Mouse (Mus musculus) cerebellum, postnatal 25 days (tissue): Measurements from ENCODE around the gene Sept9.

Experiments
- DNase-seq, 2 experiments: peaks; one replicate each; pipeline ENCODE4 v3.0.0; 2021; ENCODE audit warnings: mixed read lengths in 2 of 2

Gene Sept9

DNA sequence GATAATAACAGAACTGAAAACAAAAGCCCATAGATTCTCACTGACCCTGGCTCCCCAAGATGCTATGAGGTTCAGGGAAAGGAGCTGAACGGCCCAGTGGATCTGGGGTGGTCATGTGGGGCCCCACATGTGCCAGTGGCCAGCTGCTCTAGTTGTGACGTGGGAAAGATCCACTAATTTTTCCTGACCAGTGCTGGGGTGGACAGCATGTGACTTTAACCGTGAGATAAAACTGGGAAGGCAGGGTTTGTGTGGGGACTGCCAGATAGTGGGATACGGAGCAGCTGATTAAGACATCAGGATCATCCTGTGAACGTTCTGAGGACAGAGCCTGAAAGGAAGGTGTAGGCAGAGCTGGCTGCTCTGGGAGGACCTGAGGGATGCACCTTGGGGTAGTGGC is 48.1 kb downstream of the Sept9 start:
- no peak for DNase-seq

DNA sequence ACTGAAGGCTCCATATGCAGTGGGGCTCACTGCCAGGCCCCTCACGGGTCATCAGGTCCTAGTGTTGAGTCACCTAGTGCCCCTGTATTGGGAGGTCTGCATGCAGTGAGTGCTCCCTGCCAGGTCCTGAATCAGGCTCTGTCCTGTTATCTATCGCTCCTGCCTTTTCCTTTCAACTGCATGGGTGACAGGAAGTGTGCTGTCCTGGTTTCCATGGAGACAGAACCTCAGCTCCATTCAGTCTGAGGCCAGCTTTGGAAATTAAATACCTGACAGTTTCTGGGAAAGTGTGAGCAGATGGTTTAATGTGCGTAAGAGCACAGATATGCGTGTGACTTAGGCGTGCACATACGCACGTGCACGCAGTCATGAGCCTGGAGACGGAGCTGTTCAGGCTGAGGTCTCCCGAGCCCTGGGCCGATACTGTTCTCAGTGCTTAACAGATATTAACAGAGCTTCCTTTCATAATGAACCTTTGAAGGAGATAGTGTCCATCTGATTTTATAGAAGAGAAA is 49.3 kb downstream of the Sept9 start:
- DNase-seq, result no peak

DNA sequence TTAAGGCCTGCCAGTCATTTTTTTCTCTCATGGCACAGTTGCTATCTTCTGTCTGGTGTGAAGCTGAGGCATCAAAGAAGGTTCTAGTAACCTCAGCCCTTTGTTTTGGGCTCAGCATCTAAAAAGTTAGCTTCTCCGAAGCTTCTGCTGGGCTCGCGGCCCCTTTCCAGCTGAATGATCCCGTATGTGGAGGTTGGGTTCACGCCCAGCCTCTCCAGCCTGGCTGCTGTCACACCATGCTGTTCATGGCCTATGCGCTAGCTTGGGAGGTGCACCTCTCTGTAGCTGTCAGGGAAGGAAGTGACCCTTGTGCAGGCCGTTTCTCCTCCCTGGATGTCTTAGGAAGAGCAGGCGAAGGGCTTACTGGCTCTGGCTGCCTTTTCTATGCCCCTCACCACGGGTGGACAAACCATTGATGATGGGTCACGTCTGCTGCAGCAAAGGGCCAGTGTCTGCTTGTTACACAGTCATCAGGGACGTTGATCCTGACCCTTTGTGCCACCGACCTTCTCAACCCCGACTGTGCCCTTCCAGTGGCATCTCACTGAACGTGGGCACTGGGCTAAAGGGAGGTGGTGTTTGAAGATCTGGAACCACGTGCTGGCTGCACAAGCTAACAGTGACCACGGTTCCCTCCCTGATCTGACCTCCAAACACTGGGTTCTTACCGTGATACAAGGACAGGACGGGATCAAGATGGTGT is 50.0 kb downstream of the Sept9 start:
- DNase-seq, result no peak

DNA sequence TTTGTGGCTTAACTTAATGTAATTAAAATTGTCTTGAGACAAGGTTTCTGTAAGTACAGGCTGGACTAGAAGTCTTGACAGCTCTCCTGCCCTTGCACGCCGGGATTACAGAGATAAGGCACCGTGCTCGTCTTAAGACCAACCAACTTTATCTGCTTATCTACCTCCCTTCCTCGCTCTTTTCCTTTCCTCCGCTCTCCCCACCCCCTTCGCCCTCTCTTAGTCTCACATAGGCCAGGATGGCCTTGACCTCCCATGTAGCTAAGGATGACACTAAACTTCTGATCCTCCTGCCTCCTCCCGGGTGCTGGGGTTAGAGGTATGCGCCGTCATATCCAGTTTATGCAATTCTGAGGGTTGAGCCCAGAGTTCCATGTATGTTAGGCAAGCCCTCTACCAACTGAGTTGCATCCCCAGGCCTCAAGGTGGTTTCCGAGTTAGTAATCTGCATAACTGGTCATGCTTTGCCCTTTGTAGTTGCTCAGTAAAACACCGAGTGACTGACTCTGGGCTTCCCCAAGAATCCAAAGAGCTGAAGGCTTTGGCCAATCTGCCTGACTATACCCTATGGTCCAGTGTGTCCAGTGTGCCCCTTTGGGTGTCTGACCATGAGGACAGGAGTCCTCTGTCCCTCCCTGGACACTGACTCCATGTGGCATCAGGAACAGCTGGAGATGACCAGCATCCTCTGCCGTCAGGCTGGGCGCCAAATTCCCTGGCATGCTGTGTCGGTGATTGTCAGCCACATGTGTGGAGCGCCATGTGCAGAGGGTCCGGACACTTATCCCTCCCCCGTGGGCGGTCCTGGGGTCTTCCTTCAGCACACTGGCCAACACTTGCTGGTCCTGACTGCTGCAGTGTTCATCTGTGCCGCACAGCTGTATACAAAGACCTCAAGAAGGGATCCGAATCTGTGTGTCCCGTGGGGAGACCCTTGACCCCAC is 50.8 kb downstream of the Sept9 start:
- DNase-seq, result no peak

DNA sequence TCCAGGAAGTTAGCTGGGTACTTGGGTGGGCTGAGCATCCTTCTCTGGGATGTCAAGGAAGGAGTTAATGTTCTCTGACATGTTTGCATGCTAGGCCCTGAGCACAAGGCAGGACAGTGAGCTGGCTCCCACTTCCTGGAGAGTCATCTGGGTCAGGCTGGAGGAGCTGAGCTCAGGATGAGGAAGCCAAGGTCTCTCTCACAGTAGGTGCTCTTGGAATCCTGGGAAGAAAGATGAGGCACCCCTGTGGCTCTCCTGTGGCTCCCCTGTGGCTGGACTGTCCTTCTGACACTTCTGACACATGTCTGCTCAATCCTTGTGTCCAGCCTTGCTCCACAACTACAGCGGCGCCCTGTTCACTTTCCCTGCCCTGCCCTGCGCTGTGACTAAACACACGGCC is 52.3 kb downstream of the Sept9 start:
- no peak for DNase-seq

DNA sequence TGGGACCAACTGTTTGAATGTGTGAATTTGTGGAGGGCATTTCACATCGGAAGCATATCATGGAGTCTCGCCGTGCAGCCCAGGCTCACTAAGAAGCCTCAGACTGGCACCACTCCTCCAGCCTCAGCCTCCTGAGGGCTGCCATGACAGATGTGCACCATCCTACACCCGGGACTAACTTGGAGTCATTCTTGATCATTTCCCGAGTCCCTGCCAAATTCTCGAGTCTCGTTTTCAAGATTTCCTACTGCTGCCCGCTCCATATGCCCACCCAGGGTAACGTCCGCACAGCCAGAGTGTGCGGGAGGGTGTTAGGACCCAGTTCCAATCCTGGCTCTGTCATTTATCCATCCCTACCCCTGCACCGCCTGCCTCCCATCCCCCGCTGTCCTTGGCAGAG is 53.4 kb downstream of the Sept9 start:
- DNase-seq, result no peak

DNA sequence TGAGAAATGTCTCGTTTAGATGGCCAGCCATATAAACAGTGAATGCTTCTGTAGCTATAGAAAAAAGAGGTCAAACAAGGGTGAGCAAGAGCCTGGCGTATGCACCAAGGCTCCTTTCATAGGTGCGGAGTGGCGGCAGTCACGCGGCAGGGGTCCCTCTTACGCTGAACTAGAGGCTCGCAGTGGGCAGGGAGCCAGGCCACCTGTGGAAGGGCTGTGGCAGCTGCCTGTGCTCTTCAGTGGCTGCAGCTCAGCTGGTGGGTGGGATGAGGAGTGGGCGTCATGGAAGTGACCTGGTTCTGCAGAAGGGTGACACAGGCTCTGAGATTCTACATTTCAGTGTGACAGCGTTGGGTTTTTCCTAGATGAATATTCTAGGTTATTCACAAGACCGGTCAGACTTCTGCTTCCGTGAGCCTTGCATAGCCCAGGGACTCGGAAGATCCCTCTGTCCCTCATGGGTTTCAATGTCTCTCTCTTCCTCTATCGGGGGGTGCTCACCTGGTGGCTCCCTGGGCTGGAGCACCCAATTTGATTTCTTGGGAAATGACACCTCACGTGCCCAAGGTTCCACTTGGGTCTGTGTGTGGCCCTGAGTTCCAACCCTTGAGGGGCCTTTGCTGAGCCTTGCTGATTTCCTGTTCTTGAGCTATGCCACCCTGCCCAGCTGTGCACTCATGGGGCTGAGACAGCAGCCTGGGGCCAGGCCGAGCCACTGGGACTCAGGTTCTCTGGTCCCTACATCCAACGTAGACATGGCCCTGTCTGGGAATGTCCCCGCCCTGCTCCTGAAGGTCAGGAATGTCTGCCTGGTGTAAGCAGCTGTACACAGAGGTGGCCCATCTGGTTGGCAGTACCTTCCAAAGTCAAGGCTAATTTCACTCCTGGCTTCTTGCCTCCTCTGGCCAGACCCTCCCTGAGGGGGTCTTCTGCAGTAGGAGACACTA is 55.0 kb downstream of the Sept9 start:
- DNase-seq, result peak in 1 of 2 experiments; percentile 52

DNA sequence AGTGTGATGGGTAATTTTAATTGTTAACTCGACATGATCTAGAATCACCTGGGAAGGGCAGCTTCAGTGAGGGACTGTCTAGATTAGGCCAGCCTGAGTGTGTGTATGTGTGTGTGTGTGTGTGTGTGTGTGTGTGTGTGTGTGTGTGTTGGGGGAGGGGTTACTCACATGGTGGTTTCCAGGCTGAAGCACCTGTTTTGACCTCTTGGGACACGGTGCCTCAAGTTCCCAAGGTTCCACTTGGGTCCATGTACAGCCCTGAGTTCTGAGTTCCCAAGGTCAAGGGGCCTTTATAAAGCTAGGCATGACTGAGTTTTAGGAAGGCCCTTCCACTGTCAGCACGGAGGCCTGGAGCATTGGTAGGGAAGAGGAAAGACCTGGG is 55.6 kb downstream of the Sept9 start:
- DNase-seq, result no peak

DNA sequence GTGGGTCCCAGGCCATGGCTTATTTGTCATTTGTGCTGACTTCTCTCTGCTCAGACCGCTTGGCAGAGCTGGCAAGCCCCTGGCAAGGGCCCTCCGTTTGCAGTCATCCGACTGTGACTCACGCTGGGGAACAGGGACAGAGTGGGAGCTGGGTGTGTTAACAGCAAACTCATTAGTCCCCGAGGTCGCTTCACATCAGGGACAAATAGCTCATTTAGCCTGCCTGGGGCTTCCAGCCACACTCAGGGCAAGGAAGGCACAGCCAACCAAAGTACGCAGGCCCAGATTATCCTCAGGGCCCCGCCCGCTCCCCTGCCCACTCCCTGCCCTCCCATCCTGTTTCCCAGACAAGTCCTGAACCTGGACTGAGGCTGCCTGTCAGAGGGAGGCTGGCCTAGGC is 56.6 kb downstream of the Sept9 start:
- no peak for DNase-seq

DNA sequence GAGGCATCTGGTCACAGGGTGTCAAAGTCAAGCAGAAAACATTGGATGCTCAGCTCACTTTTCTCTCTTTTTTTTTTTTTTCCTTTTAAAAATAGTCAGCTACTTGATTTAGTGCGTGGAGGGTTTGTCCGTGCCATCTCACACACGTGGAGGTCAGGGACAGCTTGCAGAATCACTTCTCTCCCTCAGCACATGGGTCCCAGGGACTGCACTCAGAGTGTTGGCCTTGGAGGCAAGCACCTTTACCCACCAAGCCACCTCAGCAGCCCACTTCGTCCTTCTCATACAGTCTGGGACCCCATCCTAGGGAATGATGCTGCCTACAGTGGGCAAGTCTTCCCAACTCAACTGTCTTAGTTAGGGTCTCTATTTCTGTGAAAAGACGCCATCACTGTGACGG is 57.4 kb downstream of the Sept9 start:
- DNase-seq, result no peak

DNA sequence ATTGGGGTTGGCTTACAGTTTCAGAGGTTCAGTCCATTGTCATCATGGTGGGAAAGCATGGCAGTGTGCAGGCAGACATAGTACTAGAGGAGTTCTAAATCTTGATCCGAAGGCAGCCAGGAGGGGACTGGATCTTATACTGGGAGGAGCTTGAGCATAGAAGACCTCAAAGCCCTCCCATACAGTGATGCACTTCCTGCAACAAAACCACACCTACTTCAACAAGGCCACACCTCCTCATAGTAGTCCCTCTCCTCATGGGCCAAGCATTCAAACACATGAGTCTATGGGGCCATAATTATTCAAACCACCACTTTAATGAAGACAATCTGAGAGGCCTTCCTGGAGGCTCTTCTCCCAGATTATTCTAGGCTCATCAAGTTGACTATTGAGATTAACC is 57.8 kb downstream of the Sept9 start:
- no peak for DNase-seq

DNA sequence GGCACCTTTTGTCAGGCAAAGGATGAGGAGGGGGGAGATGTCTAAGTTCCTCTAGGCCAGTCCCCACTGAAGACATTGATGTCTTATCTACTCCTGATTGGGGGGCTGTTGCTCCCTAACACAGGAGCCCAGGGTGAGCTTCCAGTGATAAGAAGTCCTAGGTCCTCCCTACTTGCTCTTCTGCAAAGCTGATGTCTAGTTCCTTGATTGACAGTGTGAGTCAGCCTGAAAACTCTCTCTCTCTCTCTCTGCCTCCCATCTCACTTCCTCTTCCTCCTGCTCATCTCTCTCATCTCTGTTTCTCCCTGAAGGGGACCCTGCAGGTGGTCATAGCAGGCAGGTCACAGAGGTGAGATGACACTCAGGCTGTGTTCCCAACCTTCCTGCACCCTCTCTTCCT is 58.4 kb downstream of the Sept9 start:
- no peak for DNase-seq

DNA sequence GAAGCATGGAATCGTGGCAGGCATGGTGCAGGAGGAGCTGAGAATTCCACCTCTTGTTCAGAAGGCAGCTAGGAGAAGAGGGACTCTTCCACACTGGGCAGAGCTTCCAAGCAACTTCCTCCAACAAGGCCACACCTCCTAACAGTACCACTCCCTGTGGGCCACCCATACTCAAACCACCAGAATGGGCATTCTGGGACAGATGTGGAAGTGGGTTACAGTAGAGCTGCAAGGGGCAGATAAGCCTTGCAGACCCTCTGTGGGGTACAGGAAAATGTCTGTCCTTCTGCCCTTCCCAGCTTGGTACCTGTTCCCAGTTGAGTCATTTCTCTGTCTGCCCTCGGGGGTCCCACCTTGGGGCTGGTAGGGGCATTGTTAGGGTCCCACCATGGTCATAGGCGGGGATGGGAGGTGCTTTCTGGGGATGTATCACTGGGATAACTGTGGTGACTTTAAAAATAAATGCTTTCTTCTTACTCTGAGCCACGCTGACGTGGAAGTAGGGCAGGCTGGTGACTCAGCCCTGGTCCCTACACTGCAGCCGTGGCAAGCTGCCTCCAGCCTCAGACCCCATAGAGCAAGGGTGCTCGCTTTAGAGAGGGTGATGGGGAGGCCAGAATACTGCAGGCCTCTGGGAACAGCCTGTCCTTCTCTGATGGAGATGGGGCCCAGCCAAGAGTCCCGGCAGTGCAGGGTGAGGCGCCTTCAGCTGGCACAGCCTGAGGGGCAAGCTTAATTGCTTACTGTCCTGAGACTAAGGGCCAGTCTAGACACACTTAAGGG is 59.9 kb downstream of the Sept9 start:
- DNase-seq, result no peak

DNA sequence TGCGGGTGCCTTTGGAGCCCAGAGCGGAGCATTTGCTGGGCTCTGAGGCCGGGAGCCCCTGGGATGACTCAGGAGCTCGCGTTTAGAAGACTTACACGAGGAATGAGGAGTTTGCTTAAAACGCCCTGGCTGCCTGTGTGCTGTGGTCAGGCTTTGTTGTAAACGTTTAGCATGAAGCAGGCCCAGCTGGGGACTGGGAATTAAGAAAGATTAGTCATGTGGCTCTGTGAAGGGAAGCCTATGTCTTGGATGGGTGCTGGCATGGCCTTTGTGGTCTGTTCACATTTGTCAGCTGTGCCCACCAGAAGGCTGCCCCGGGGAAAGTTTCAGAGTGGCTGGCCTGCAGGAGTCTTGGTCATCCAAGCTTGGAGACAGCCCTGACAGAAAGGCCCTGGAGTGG is 61.2 kb downstream of the Sept9 start:
- DNase-seq, result no peak

DNA sequence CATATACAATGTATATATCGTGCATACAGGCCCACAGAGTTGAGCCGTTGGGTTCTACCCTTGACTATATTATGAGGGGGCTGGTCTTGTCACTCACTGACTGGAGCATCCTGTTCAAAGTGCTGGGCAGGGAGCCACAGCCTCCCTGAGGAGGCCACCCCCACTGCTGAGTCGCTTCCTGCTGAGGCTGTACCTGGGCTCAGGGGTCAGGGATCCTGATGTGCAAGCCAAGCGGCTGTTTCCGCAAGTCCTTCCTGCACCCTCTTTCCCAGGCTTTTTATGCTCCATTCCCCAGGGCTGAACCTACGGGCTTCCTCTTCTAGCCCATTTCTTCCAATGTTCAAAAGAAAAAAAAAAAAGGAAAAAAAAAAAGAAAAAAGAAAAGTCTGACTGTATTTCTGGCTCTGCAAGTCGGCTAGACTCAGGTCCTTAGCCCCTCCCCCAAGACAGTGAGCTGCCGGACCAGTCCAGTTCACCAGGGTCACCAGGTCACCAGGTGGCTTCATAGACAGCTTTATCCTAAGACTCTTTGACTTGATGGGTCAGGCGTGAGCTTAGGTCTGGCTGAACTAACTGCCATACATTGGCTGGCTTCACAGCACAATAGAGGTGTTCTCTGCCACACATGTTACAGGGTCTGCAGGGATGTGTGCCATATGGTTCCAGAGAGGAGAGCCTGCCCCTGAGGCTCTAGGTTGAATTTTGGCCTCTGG is 63.8 kb downstream of the Sept9 start:
- DNase-seq, result no peak

DNA sequence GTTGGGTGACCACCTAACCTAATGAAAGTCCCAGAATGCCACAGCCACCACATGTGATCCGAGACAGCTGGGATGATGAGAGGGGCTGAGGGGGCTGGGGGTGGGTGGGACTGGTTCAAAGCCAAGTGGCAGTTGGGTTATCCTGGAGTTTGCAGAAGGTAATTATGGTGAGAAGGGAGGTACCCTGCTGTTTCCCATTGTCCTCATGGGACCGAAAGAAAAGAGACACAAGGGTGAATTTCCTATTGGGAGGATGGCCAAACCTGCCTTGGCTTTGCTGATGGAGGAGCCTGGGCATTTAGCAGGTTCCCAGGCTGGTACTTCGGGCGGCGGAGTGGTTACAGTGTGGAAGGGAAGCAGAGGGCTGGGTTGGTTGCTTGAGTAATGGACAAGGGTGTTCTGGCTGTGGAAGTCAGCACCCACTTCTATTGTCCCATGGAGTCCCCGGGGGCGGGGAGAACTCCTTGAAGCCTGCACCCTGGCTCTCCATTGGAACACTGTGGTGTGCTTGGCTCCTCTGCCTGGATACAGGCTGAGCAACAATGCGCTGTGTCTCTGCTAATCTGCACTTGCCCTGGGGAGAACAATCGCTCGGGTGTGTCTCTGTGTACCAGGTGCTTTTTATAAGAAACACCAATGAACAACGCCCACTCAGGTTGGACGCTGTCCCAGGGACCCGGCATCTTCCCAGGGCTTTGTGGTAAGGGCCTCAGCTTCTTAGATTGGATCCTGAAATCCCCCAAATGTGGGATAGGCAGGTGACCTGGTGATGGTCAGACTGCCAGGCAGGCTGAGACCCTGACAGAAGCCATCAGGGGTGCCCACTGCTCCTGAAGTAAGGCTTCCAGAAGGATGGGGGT is 64.9 kb downstream of the Sept9 start:
- no peak for DNase-seq

DNA sequence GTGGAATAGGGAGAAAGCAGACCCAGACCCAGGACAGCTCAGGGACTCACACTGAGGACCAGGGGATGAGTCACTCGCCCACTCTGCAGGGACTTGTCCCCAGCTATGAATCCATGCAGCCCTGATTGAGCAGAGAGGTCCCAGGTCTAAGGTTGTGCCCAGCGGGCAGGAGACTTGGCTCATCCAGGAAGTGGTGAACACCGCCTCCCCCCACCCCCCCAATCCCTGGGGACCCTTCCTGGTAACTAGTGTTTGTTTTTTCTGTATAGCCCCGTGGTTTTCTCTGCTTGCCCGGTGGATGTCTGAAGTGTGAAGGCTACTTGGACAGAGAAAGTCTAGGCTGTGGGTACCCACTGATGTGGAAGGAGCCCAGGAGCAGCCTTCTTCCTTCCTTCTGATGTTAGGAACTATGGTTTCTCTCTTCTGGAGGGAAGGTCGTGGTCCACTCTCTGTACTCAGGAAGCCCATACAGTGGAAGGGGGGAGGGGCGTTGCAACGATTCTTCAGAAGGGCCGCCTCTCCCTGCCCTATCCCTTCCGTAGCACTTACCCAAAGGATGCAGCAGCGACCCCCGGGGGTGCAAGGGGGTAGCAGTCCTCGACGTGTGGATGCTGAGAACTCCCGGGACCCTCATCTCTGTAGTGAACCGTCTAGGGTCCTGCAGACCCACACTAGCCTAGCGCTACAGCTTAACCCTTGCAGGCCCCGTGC is 66.0 kb downstream of the Sept9 start:
- no peak for DNase-seq

DNA sequence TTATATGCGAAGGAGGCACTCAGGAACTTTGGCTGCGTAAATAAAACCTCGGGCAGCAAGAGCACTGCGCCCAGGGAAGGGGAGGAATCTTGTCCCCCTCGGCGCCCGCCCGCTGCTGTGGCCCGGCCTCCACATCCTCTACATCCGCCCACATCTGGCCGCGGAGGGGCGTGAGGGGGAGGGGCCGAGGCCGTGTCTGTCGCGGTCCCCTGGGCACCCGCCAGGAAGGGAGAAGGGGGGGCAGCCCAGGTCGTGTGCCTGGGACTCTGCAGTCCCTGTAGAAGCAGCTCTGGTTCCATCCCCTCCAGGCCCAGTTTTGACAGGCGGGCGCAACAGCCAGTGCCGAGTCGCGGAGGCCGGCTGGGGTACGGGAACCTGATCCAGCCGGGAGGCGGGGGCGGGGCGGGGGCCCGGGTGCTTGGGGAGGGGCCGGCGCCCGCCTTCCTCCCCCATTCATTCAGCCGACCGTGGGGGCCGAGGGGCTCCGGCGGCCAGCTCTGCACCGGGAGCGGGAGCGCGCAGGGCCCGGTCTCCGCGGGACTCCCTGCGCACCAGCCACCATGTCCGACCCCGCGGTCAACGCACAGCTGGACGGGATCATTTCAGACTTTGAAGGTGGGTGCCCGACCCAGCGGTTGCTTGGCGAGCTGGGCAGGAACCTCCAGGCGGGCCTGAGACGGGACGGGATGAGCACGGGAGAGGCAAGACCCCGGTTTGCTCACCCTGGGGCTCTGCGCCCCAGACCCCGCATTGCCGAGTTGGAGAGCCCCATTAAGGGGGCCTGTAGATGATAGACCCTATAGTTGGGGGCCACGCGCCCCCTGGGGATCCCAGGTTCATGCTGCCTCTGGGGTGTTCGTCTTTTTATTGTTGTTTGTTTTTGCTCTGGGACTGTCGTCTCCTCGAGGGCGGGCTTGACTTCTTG is 66.8 kb downstream of the Sept9 start:
- DNase-seq, result peak in 1 of 2 experiments; percentile 47
